Mouse (Mus musculus) myocyte (in vitro differentiated cells): ENCODE results near the gene Psmc1. TPM values are rescaled to one million over a fixed set of nuclear protein-coding genes. Genes with fewer than 3 reads are reported as not detected.

Source experiments
- H3K27me3 ChIP-seq: one replicate; pipeline ENCODE4 v1.6.1; 2011; ENCODE audit not compliant: control insufficient read depth, insufficient read depth, insufficient read length
- H3K36me3 ChIP-seq: one replicate; pipeline ENCODE4 v1.6.1; 2011; ENCODE audit not compliant: control insufficient read depth, insufficient read depth
- H3K4me2 ChIP-seq: one replicate; pipeline ENCODE4 v1.6.1; 2011; ENCODE audit warnings: low read depth, control low read depth
- H3K4me3 ChIP-seq: one replicate; pipeline ENCODE4 v1.5.1; 2011; ENCODE audit warnings: mild to moderate bottlenecking, control low read depth, moderate library complexity
- H3K79me2 ChIP-seq: one replicate; pipeline ENCODE4 v1.6.1; 2011; ENCODE audit not compliant: control insufficient read depth, insufficient read depth
- H3ac ChIP-seq: one replicate; pipeline ENCODE4 v1.6.1; 2011; ENCODE audit not compliant: control insufficient read depth, insufficient read length
- CEBPB ChIP-seq: IDR thresholded peaks from 2 replicates; pipeline ENCODE4 v1.6.1; 2011; ENCODE audit warnings: mild to moderate bottlenecking, moderate library complexity; ENCODE audit not compliant: poor library complexity, insufficient read depth, severe bottlenecking
- E2F4 ChIP-seq: IDR thresholded peaks from one replicate; pipeline ENCODE4 v1.6.1; 2011; ENCODE audit warnings: mild to moderate bottlenecking, control low read depth, moderate library complexity; ENCODE audit not compliant: insufficient read depth
- MAX ChIP-seq: IDR thresholded peaks from one replicate; pipeline ENCODE4 v1.6.1; 2011; ENCODE audit warnings: low read depth, mild to moderate bottlenecking, control low read depth
- MYOD1 ChIP-seq, 3 experiments: IDR thresholded peaks; one replicate each; pipeline ENCODE4 v1.6.1; 2011; ENCODE audit warnings: control low read depth in 2 of 3, low read depth in 2 of 3, mild to moderate bottlenecking in 2 of 3, moderate library complexity in 1 of 3; ENCODE audit not compliant: insufficient read length in 2 of 3, control insufficient read depth in 1 of 3
- MYOG ChIP-seq, 3 experiments: IDR thresholded peaks; one replicate each; pipeline ENCODE4 v1.6.1; 2011; ENCODE audit warnings: control low read depth in 2 of 3, low read depth in 2 of 3, mild to moderate bottlenecking in 2 of 3; ENCODE audit not compliant: insufficient read length in 2 of 3, control insufficient read depth in 1 of 3, insufficient read depth in 1 of 3
- POLR2A ChIP-seq: IDR thresholded peaks from one replicate; pipeline ENCODE4 v1.6.1; 2011; ENCODE audit warnings: low read depth, mild to moderate bottlenecking, control low read depth, moderate library complexity; ENCODE audit not compliant: insufficient read length
- POLR2AphosphoS2 ChIP-seq: IDR thresholded peaks from one replicate; pipeline ENCODE4 v1.6.1; 2011; ENCODE audit warnings: low read depth, control low read depth; ENCODE audit not compliant: insufficient read length
- REST ChIP-seq: IDR thresholded peaks from one replicate; pipeline ENCODE4 v1.6.1; 2011; ENCODE audit warnings: mild to moderate bottlenecking, control low read depth, moderate library complexity; ENCODE audit not compliant: insufficient read depth, insufficient read length
- SRF ChIP-seq: IDR thresholded peaks from one replicate; pipeline ENCODE4 v1.6.1; 2011; ENCODE audit warnings: low read depth; ENCODE audit not compliant: control insufficient read depth, insufficient read length
- TCF12 ChIP-seq: IDR thresholded peaks from one replicate; pipeline ENCODE4 v1.6.1; 2011; ENCODE audit warnings: mild to moderate bottlenecking, control low read depth; ENCODE audit not compliant: poor library complexity, insufficient read depth, severe bottlenecking
- TCF3 ChIP-seq: IDR thresholded peaks from one replicate; pipeline ENCODE4 v1.6.1; 2011; ENCODE audit warnings: low read depth, control low read depth; ENCODE audit not compliant: insufficient read length
- USF1 ChIP-seq: IDR thresholded peaks from one replicate; pipeline ENCODE4 v1.6.1; 2011; ENCODE audit warnings: low read depth, mild to moderate bottlenecking, control low read depth, moderate library complexity
- polyA plus RNA-seq: library from polyadenylated mRNA; unstranded; fragments of >200 nt; fragmentation: generic; extraction: Trizol; gene quantifications from one replicate; pipeline ENCODE4 v1.2.1, GENCODE M21; 2012; ENCODE audit warnings: missing spikeins

Gene Psmc1
- polyA plus RNA-seq, 1 experiment, result 201 TPM

GRCm38 (mm10) chr12:100104530-100104929, 5.4 kb upstream of the Psmc1 start:
- Histone ChIP-seq H3K36me3 (no peaks in the 10 kb centered on the region), H3K27me3 (no peaks in the 10 kb centered on the region), H3K4me2 (no peak overlapping the region), H3K4me3 (no peak overlapping the region), H3K79me2 (no peaks in the 10 kb centered on the region), H3ac (no peak overlapping the region)
- TF ChIP-seq MYOG (IDR thresholded peaks at IDR 0.05; ENCODE audit: control insufficient read depth in 1 of 3, insufficient read depth in 1 of 3, insufficient read length in 2 of 3, low read depth in 2 of 3), result peak in 1 of 3 experiments; percentile 51
- no peak for TF ChIP-seq CEBPB
- TF ChIP-seq POLR2AphosphoS2, result no peak
- TF ChIP-seq MYOD1 (IDR thresholded peaks at IDR 0.05; ENCODE audit: control insufficient read depth in 1 of 3, insufficient read length in 2 of 3, low read depth in 2 of 3), result peak in 1 of 3 experiments; percentile 30
- TF ChIP-seq TCF12, result no peak

GRCm38 (mm10) chr12:100106275-100106895, 3.6 kb upstream of the Psmc1 start:
- H3K27me3 ChIP-seq, result no peaks in the 10 kb centered on the region
- no peak overlapping the region for H3K4me3 ChIP-seq
- H3K79me2 ChIP-seq, result peaks cover 13% of the 10 kb centered on the region
- H3K4me2 ChIP-seq, result peak overlapping the region; percentile 50
- H3K36me3 ChIP-seq, result no peaks in the 10 kb centered on the region
- TF ChIP-seq MYOG (IDR thresholded peaks at IDR 0.05; ENCODE audit: control insufficient read depth in 1 of 3, insufficient read depth in 1 of 3, insufficient read length in 2 of 3, low read depth in 2 of 3), result peak in 2 of 3 experiments; percentile 11 to 35
- TF ChIP-seq MYOD1 (IDR thresholded peaks at IDR 0.05; ENCODE audit: control insufficient read depth in 1 of 3, insufficient read length in 2 of 3, low read depth in 2 of 3), result peak; percentile 22 to 63 (median 31)
- no peak for TF ChIP-seq REST
- no peak for TF ChIP-seq SRF
- TF ChIP-seq E2F4, result no peak
- TF ChIP-seq POLR2AphosphoS2, result no peak
- no peak overlapping the region for H3ac ChIP-seq

GRCm38 (mm10) chr12:100107436-100107835, 2.5 kb upstream of the Psmc1 start:
- Histone ChIP-seq H3K79me2 (peaks cover 21% of the 10 kb centered on the region), H3K27me3 (no peaks in the 10 kb centered on the region), H3ac (no peak overlapping the region), H3K4me2 (peak overlapping the region; percentile 50), H3K4me3 (no peak overlapping the region), H3K36me3 (peaks cover 3% of the 10 kb centered on the region)
- TF ChIP-seq SRF, result no peak
- TF ChIP-seq MAX, result no peak
- no peak for TF ChIP-seq USF1
- TF ChIP-seq TCF12, result no peak
- peak; percentile 19 for TF ChIP-seq TCF3
- no peak for TF ChIP-seq REST
- no peak for TF ChIP-seq POLR2AphosphoS2
- no peak for TF ChIP-seq POLR2A
- TF ChIP-seq MYOG (IDR thresholded peaks at IDR 0.05; ENCODE audit: control insufficient read depth in 1 of 3, insufficient read depth in 1 of 3, insufficient read length in 2 of 3, low read depth in 2 of 3), result peak in 1 of 3 experiments; percentile 60
- TF ChIP-seq CEBPB, result 0 out of 2 replicates have a peak, but pooled peaks have one; percentile 12
- TF ChIP-seq E2F4, result no peak
- TF ChIP-seq MYOD1 (IDR thresholded peaks at IDR 0.05; ENCODE audit: control insufficient read depth in 1 of 3, insufficient read length in 2 of 3, low read depth in 2 of 3), result peak in 1 of 3 experiments; percentile 54

- H3K79me2 ChIP-seq, result peaks cover 11% of the 10 kb centered on the region
- no peak overlapping the region for H3K4me3 ChIP-seq
- H3K4me2 ChIP-seq, result no peak overlapping the region
- H3ac ChIP-seq, result no peak overlapping the region
- no peaks in the 10 kb centered on the region for H3K27me3 ChIP-seq
- H3K36me3 ChIP-seq, result peaks cover 77% of the 10 kb centered on the region
- no peak for TF ChIP-seq SRF
- no peak for TF ChIP-seq MYOD1 (IDR thresholded peaks at IDR 0.05; ENCODE audit: control insufficient read depth in 1 of 3, insufficient read length in 2 of 3, low read depth in 2 of 3)
- no peak for TF ChIP-seq TCF12
- no peak for TF ChIP-seq TCF3
- no peak for TF ChIP-seq POLR2AphosphoS2
- TF ChIP-seq POLR2A, result no peak
Measured at GRCm38 (mm10) chr12:100115982-100116381, 6.0 kb downstream of the Psmc1 start.

GRCm38 (mm10) chr12:100122921-100123381, 13.0 kb downstream of the Psmc1 start:
- no peak for TF ChIP-seq E2F4
- TF ChIP-seq USF1, result no peak
- TF ChIP-seq MYOG (IDR thresholded peaks at IDR 0.05; ENCODE audit: control insufficient read depth in 1 of 3, insufficient read depth in 1 of 3, insufficient read length in 2 of 3, low read depth in 2 of 3), result no peak
- peak in 1 of 3 experiments; percentile 3 for TF ChIP-seq MYOD1 (IDR thresholded peaks at IDR 0.05; ENCODE audit: control insufficient read depth in 1 of 3, insufficient read length in 2 of 3, low read depth in 2 of 3)
- no peak for TF ChIP-seq POLR2A
- H3K4me3 ChIP-seq, result no peak overlapping the region
- H3K36me3 ChIP-seq, result peaks cover 58% of the 10 kb centered on the region
- H3ac ChIP-seq, result no peak overlapping the region
- no peaks in the 10 kb centered on the region for H3K79me2 ChIP-seq
- H3K27me3 ChIP-seq, result no peaks in the 10 kb centered on the region
- H3K4me2 ChIP-seq, result peak overlapping the region; percentile 44
